Mouse (Mus musculus) lung, postnatal 4 days (tissue): ENCODE measurements around the gene Tmem121b.

ENCODE experiments used
- DNase-seq, 2 experiments: peaks; one replicate each; pipeline ENCODE4 v3.0.0; 2021

The Tmem121b gene

GRCm38 (mm10) chr6:120463884-120464283, 29.7 kb downstream of the Tmem121b start:
- DNase-seq, result peak; percentile 45 to 54

- peak; percentile 87 to 90 for DNase-seq
Measured at GRCm38 (mm10) chr6:120463086-120463871, 30.3 kb downstream of the Tmem121b start, which contains the start of gene Il17ra. Gene Il17ra (plus strand): TSS chr6:120463247.

- DNase-seq, result no peak
Measured at GRCm38 (mm10) chr6:120462251-120462650, 31.4 kb downstream of the Tmem121b start.

- no peak for DNase-seq
Measured at GRCm38 (mm10) chr6:120461217-120461616, 32.4 kb downstream of the Tmem121b start.

- DNase-seq, result no peak
Measured at GRCm38 (mm10) chr6:120457751-120458150, 35.9 kb downstream of the Tmem121b start.

- DNase-seq, result no peak
Measured at GRCm38 (mm10) chr6:120457074-120457473, 36.5 kb downstream of the Tmem121b start.

GRCm38 (mm10) chr6:120454627-120455077, 39.0 kb downstream of the Tmem121b start:
- DNase-seq, result no peak

GRCm38 (mm10) chr6:120453556-120453955, 40.1 kb downstream of the Tmem121b start:
- DNase-seq, result no peak

GRCm38 (mm10) chr6:120453103-120453445, 40.5 kb downstream of the Tmem121b start:
- no peak for DNase-seq

- DNase-seq, result no peak
Measured at GRCm38 (mm10) chr6:120452384-120453102, 41.1 kb downstream of the Tmem121b start.

GRCm38 (mm10) chr6:120450208-120450607, 43.4 kb downstream of the Tmem121b start:
- DNase-seq, result no peak

GRCm38 (mm10) chr6:120443363-120444355, 49.9 kb downstream of the Tmem121b start:
- DNase-seq, result no peak

- DNase-seq, result no peak
Measured at GRCm38 (mm10) chr6:120442171-120442749, 51.3 kb downstream of the Tmem121b start.
